Mouse (Mus musculus): ENCODE results near the gene Bod1l.

- TF ChIP-seq CTCF (IDR thresholded peaks at IDR 0.05; ENCODE audit: insufficient read depth, low read length), result no peak
- no peak for TF ChIP-seq POLR2A (IDR thresholded peaks at IDR 0.05; ENCODE audit: borderline replicate concordance, extremely low read depth, low read depth, low read length)
Observed at GRCm38 (mm10) chr5:41794434-41794833, 49.7 kb downstream of the Bod1l start.
